Mouse (Mus musculus) forebrain, embryonic 12.5 days (tissue): Measurements from ENCODE around the gene Cypt3. TPM values are rescaled to one million over a fixed set of nuclear protein-coding genes. Genes with fewer than 3 reads are reported as not detected.

Experiments
- ATAC-seq: fragments of 200-750 bp; cut with Nextera tagmentation; 2 replicates; pipeline ENCODE4 v1.8.0; 2017; ENCODE audit warnings: moderate TSS enrichment; ENCODE audit not compliant: low FRiP score
- H3K27ac ChIP-seq: fragments of 300-500 bp; sonication (generic); 2 replicates; pipeline ENCODE4 v1.5.1; 2016; ENCODE audit warnings: mild to moderate bottlenecking
- H3K27me3 ChIP-seq: fragments of 300-500 bp; sonication (generic); 2 replicates; pipeline ENCODE4 v1.6.1; 2016; ENCODE audit warnings: mild to moderate bottlenecking
- H3K36me3 ChIP-seq: fragments of 300-500 bp; sonication (generic); replicated peaks from 2 replicates; pipeline ENCODE4 v1.6.1; 2016; ENCODE audit warnings: mild to moderate bottlenecking
- H3K4me1 ChIP-seq: fragments of 300-500 bp; sonication (generic); 2 replicates; pipeline ENCODE4 v1.6.1; 2016
- H3K4me2 ChIP-seq: fragments of 300-500 bp; sonication (generic); 2 replicates; pipeline ENCODE4 v1.6.1; 2016; ENCODE audit warnings: mild to moderate bottlenecking, moderate library complexity
- H3K4me3 ChIP-seq: fragments of 300-500 bp; sonication (generic); replicated peaks from 2 replicates; pipeline ENCODE4 v1.5.1; 2016; ENCODE audit warnings: mild to moderate bottlenecking
- H3K9ac ChIP-seq: fragments of 300-500 bp; sonication (generic); 2 replicates; pipeline ENCODE4 v1.6.1; 2016; ENCODE audit warnings: mild to moderate bottlenecking
- H3K9me3 ChIP-seq: fragments of 300-500 bp; sonication (generic); 2 replicates; pipeline ENCODE4 v1.6.1; 2016
- WGBS: fragments of 180-500 bp; shearing (Covaris S2); methylation state at CpG from one replicate; pipeline ENCODE4 v1.1.7; 2016; 5-methylcytosine and 5-hydroxymethylcytosine counted together
- polyA plus RNA-seq: library from polyadenylated mRNA; unstranded; fragments of >200 nt; fragmentation: Nextera tagmentation; extraction: Ambion mirVana; gene quantifications from 2 replicates; pipeline ENCODE4 v1.2.1, GENCODE M21; 2016

Gene Cypt3
- polyA plus RNA-seq: not detected in 2 replicates

DNA sequence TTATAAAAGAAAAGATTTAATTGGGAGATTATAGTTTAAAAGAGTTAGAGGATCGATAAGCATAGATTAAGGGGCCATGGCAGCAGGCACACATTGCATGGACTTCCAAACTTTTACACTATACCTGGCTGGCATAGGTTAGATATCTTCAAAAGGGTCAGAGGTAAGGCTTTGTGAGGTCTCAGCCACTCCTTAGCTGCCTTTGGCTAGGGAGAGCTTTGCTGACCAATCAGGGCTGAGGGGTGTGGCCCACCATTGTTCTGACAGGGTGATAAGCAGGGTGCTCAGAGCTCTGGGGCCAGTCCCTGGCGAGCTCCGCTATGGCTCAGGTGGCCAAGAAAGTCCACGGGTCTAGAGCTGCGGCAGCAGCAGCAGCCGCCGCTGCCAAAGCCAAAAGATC is at the start of gene Cypt3:
Gene Cypt3 (plus strand): TSS at position 301 of the 400 bp plus-strand sequence.
- Histone ChIP-seq H3K9me3 (no peaks in the 10 kb centered on the region), H3K9ac (no peak within 1 kb of the TSS), H3K27ac (no peak within 1 kb of the TSS), H3K36me3 (no peaks in the 10 kb centered on the region), H3K4me3 (no peak within 1 kb of the TSS), H3K27me3 (no peaks in the 10 kb centered on the region), H3K4me1 (no peaks in the 10 kb centered on the region), H3K4me2 (no peak within 1 kb of the TSS)
- ATAC-seq: no peak
- WGBS: 82% methylated on average over 7 of the region's 7 CpGs

DNA sequence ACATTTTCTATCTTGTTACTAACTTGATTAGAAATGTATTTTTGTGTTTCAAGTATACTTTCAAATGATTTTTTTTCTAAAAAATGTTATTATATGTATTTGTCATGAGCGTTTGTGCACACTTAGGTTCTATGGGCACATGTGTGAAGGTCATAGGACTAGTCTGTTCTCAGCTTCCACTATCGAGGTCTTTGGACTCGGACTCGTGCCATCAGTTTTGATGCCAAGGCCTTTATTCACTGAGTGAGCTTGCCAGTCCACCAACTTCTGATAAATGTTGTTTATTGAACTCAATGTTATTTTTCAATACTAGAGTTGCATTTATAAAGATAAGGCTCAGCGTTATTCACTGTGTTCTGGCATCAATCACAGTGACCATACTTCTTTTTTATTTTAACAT is 42.9 kb upstream of the Cypt3 start:
- Histone ChIP-seq H3K27ac (no peak overlapping the region), H3K4me1 (no peaks in the 10 kb centered on the region), H3K4me2 (no peak overlapping the region), H3K27me3 (no peaks in the 10 kb centered on the region), H3K4me3 (no peak overlapping the region), H3K36me3 (no peaks in the 10 kb centered on the region), H3K9me3 (no peaks in the 10 kb centered on the region), H3K9ac (no peak overlapping the region)
- no peak for ATAC-seq
- 92% methylated on average over 5 of the region's 5 CpGs for WGBS

GRCm38 (mm10) chrX:153528399-153528798 is 30.0 kb upstream of the Cypt3 start:
- no peaks in the 10 kb centered on the region for H3K36me3 ChIP-seq
- no peaks in the 10 kb centered on the region for H3K27me3 ChIP-seq
- H3K9ac ChIP-seq: no peak overlapping the region
- H3K27ac ChIP-seq: no peak overlapping the region
- no peak overlapping the region for H3K4me3 ChIP-seq
- no peak overlapping the region for H3K4me2 ChIP-seq
- H3K4me1 ChIP-seq: no peaks in the 10 kb centered on the region
- H3K9me3 ChIP-seq: no peaks in the 10 kb centered on the region
- WGBS: 7% methylated on average over 2 of the region's 2 CpGs
- ATAC-seq: no peak; the same call in 1 of the 2 replicates

DNA sequence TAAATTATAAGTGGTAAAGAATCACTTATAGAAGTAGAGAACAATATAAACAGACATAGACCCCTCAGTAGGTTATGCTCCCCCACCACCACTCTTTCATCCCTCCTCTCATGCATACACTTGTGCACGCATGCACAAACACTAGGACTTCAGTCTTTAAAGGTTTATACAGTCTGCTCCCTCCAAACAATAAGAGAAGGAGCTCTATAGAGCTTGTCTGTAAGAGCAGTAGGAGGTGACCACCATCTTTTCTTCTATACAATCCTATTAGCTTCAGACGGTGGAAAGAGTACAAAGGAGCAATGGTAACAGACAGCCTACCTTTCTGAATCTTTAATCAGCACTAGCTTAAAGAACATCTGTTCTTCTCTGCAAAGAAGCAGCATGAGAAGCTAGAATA is 1.8 kb upstream of the Cypt3 start:
- H3K36me3 ChIP-seq: no peaks in the 10 kb centered on the region
- no peaks in the 10 kb centered on the region for H3K9me3 ChIP-seq
- 23% methylated on average over 2 of the region's 2 CpGs for WGBS
- H3K4me3 ChIP-seq: no peak overlapping the region
- H3K9ac ChIP-seq: no peak overlapping the region
- H3K27ac ChIP-seq: no peak overlapping the region
- H3K27me3 ChIP-seq: no peaks in the 10 kb centered on the region
- H3K4me2 ChIP-seq: no peak overlapping the region
- ATAC-seq: peak; percentile 65; the same call in 1 of the 2 replicates
- H3K4me1 ChIP-seq: no peaks in the 10 kb centered on the region

DNA sequence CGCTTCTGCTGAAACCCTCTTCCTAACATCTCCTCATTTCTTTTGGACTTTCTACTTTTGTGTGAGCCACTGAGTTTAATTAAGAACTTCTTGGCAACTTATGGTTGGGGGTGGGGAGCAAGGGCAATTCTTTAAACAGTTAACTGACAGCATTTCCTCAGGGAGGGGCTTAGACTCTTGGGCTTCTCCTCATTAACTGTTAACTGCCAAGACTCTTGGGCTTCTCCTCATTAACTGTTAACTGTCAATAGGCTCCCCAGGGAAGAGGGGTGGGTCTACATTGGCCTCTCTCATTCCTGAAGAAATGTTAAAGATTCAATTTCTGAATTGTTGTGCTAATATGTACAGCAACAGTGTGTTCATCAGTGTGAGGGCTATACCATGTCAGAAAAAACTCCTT is 6.3 kb downstream of the Cypt3 start:
- Histone ChIP-seq H3K4me2 (no peak overlapping the region), H3K27ac (no peak overlapping the region), H3K9me3 (no peaks in the 10 kb centered on the region), H3K27me3 (no peaks in the 10 kb centered on the region), H3K9ac (no peak overlapping the region), H3K4me3 (no peak overlapping the region), H3K4me1 (no peaks in the 10 kb centered on the region), H3K36me3 (no peaks in the 10 kb centered on the region)
- 44% methylated on average over 1 of the region's 1 CpGs for WGBS
- peak; percentile 60; the same call in 1 of the 2 replicates for ATAC-seq

DNA sequence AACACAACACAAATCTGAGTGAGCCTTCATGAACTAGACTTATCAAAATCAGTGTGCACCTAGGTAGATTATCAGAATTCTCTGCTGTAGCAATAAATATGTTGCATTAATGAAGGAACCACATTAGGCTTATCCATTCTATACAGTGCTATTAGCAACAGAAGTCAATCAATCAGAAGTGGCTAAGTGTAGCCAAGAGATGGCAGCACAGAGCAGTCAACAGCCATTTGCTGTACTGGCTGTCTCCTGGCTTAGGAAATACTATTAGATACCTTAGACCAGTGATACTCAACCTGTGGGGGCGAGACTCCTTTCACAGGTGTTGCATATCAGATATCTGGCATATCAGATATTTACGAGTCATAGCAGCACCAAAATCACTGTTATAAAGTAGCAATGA is 41.2 kb downstream of the Cypt3 start:
- H3K27me3 ChIP-seq: no peaks in the 10 kb centered on the region
- no peak overlapping the region for H3K4me2 ChIP-seq
- no peaks in the 10 kb centered on the region for H3K4me1 ChIP-seq
- no peaks in the 10 kb centered on the region for H3K9me3 ChIP-seq
- 59% methylated on average over 2 of the region's 2 CpGs for WGBS
- no peaks in the 10 kb centered on the region for H3K36me3 ChIP-seq
- no peak overlapping the region for H3K4me3 ChIP-seq
- no peak for ATAC-seq
- H3K27ac ChIP-seq: no peak overlapping the region
- no peak overlapping the region for H3K9ac ChIP-seq

Other genes starting within 250 kb of the Cypt3 start
- 55.1 and 63.9 TPM in 2 replicates for gene Ubqln2, start 60.4 kb upstream of the Cypt3 start, polyA plus RNA-seq
- 2.4 and 2.9 TPM in 2 replicates for gene Kctd12b, start 137.8 kb downstream of the Cypt3 start, polyA plus RNA-seq
- 75.5 and 78.4 TPM in 2 replicates for gene Nbdy, start 165.0 kb downstream of the Cypt3 start, polyA plus RNA-seq